Mouse (Mus musculus): ENCODE measurements around the gene Aldh3a1. TPM values are rescaled to one million over a fixed set of nuclear protein-coding genes. Genes with fewer than 3 reads are reported as not detected.

Aldh3a1 gene
- polyA plus RNA-seq, 1 experiment from 2014 or later: 0.45 TPM

GRCm38 (mm10) chr11:61212102-61212501 is 4.8 kb downstream of the Aldh3a1 start:
- no peaks in the 10 kb centered on the region for H3K36me3 ChIP-seq (ENCODE audit: control insufficient read depth, insufficient read depth, low read length)
- no peak overlapping the region for H3K27ac ChIP-seq (replicated peaks in 1 of 2; ENCODE audit: control insufficient read depth in 1 of 2, insufficient read depth in 1 of 2, low read depth in 2 of 2, low read length in 2 of 2)
- no peaks in the 10 kb centered on the region for H3K9me3 ChIP-seq (ENCODE audit: control insufficient read depth, low read length)
- H3K9ac ChIP-seq (ENCODE audit: low read length): no peak overlapping the region
- H3K4me3 ChIP-seq (ENCODE audit: control insufficient read depth in 1 of 2, insufficient read depth in 1 of 2, low read depth in 1 of 2, low read length in 2 of 2): no peak overlapping the region
- H3K4me2 ChIP-seq (ENCODE audit: low read length): no peak overlapping the region
- 34% methylated on average over 20 of the region's 20 CpGs for WGBS
- peaks cover 44% of the 10 kb centered on the region for H3K27me3 ChIP-seq (ENCODE audit: control insufficient read depth, insufficient read depth, low read length)
- ATAC-seq (ENCODE audit: insufficient number of reproducible peaks, insufficient read depth, low FRiP score, low read depth): no peak
- H3K4me1 ChIP-seq (ENCODE audit: control insufficient read depth in 2 of 2, insufficient read depth in 2 of 2, low read length in 2 of 2): peaks cover 6 to 16% of the 10 kb centered on the region in 2 experiments

GRCm38 (mm10) chr11:61215936-61216335 is 8.6 kb downstream of the Aldh3a1 start:
- no peaks in the 10 kb centered on the region for H3K4me1 ChIP-seq (ENCODE audit: control insufficient read depth in 2 of 2, insufficient read depth in 2 of 2, low read length in 2 of 2)
- no peak overlapping the region for H3K4me2 ChIP-seq (ENCODE audit: low read length)
- WGBS: 90% methylated on average over 3 of the region's 3 CpGs
- H3K9me3 ChIP-seq (ENCODE audit: control insufficient read depth, low read length): no peaks in the 10 kb centered on the region
- no peak for ATAC-seq (ENCODE audit: insufficient number of reproducible peaks, insufficient read depth, low FRiP score, low read depth)
- no peak overlapping the region for H3K4me3 ChIP-seq (ENCODE audit: control insufficient read depth in 1 of 2, insufficient read depth in 1 of 2, low read depth in 1 of 2, low read length in 2 of 2)
- no peak overlapping the region for H3K27ac ChIP-seq (replicated peaks in 1 of 2; ENCODE audit: control insufficient read depth in 1 of 2, insufficient read depth in 1 of 2, low read depth in 2 of 2, low read length in 2 of 2)
- H3K36me3 ChIP-seq (ENCODE audit: control insufficient read depth, insufficient read depth, low read length): no peaks in the 10 kb centered on the region
- peaks cover 31% of the 10 kb centered on the region for H3K27me3 ChIP-seq (ENCODE audit: control insufficient read depth, insufficient read depth, low read length)
- H3K9ac ChIP-seq (ENCODE audit: low read length): no peak overlapping the region

- no peak for ATAC-seq (ENCODE audit: insufficient number of reproducible peaks, insufficient read depth, low FRiP score, low read depth)
- no peak overlapping the region for H3K9ac ChIP-seq (ENCODE audit: low read length)
- H3K27ac ChIP-seq (replicated peaks in 1 of 2; ENCODE audit: control insufficient read depth in 1 of 2, insufficient read depth in 1 of 2, low read depth in 2 of 2, low read length in 2 of 2): no peak overlapping the region
- H3K4me2 ChIP-seq (ENCODE audit: low read length): no peak overlapping the region
- H3K4me1 ChIP-seq (ENCODE audit: control insufficient read depth in 2 of 2, insufficient read depth in 2 of 2, low read length in 2 of 2): peaks cover 0 to 9% of the 10 kb centered on the region in 2 experiments; a peak in 3 of 4 replicates
- H3K27me3 ChIP-seq (ENCODE audit: control insufficient read depth, insufficient read depth, low read length): no peaks in the 10 kb centered on the region
- no peaks in the 10 kb centered on the region for H3K9me3 ChIP-seq (ENCODE audit: control insufficient read depth, low read length)
- H3K4me3 ChIP-seq (ENCODE audit: control insufficient read depth in 1 of 2, insufficient read depth in 1 of 2, low read depth in 1 of 2, low read length in 2 of 2): no peak overlapping the region
- no peaks in the 10 kb centered on the region for H3K36me3 ChIP-seq (ENCODE audit: control insufficient read depth, insufficient read depth, low read length)
- WGBS: 51% methylated on average over 9 of the region's 9 CpGs
Measured at GRCm38 (mm10) chr11:61220156-61220881, 13.0 kb downstream of the Aldh3a1 start.

GRCm38 (mm10) chr11:61222007-61222406 is 14.7 kb downstream of the Aldh3a1 start:
- H3K36me3 ChIP-seq (ENCODE audit: control insufficient read depth, insufficient read depth, low read length): no peaks in the 10 kb centered on the region
- no peak for ATAC-seq (ENCODE audit: insufficient number of reproducible peaks, insufficient read depth, low FRiP score, low read depth)
- peaks cover 15 to 18% of the 10 kb centered on the region in 2 experiments for H3K4me1 ChIP-seq (ENCODE audit: control insufficient read depth in 2 of 2, insufficient read depth in 2 of 2, low read length in 2 of 2)
- no peak overlapping the region for H3K27ac ChIP-seq (replicated peaks in 1 of 2; ENCODE audit: control insufficient read depth in 1 of 2, insufficient read depth in 1 of 2, low read depth in 2 of 2, low read length in 2 of 2)
- H3K9me3 ChIP-seq (ENCODE audit: control insufficient read depth, low read length): no peaks in the 10 kb centered on the region
- H3K9ac ChIP-seq (ENCODE audit: low read length): no peak overlapping the region
- no peaks in the 10 kb centered on the region for H3K27me3 ChIP-seq (ENCODE audit: control insufficient read depth, insufficient read depth, low read length)
- WGBS: 81% methylated on average over 1 of the region's 1 CpGs
- H3K4me2 ChIP-seq (ENCODE audit: low read length): no peak overlapping the region
- no peak overlapping the region for H3K4me3 ChIP-seq (ENCODE audit: control insufficient read depth in 1 of 2, insufficient read depth in 1 of 2, low read depth in 1 of 2, low read length in 2 of 2)

GRCm38 (mm10) chr11:61222971-61223745 is 15.8 kb downstream of the Aldh3a1 start:
- Histone ChIP-seq H3K36me3 (ENCODE audit: control insufficient read depth, insufficient read depth, low read length) (no peaks in the 10 kb centered on the region), H3K4me1 (ENCODE audit: control insufficient read depth in 2 of 2, insufficient read depth in 2 of 2, low read length in 2 of 2) (peaks cover 20 to 21% of the 10 kb centered on the region in 2 experiments), H3K9ac (ENCODE audit: low read length) (no peak overlapping the region), H3K4me2 (ENCODE audit: low read length) (no peak overlapping the region), H3K27me3 (ENCODE audit: control insufficient read depth, insufficient read depth, low read length) (no peaks in the 10 kb centered on the region), H3K27ac (replicated peaks in 1 of 2; ENCODE audit: control insufficient read depth in 1 of 2, insufficient read depth in 1 of 2, low read depth in 2 of 2, low read length in 2 of 2) (no peak overlapping the region), H3K9me3 (ENCODE audit: control insufficient read depth, low read length) (no peaks in the 10 kb centered on the region), H3K4me3 (ENCODE audit: control insufficient read depth in 1 of 2, insufficient read depth in 1 of 2, low read depth in 1 of 2, low read length in 2 of 2) (no peak overlapping the region)
- no peak for ATAC-seq (ENCODE audit: insufficient number of reproducible peaks, insufficient read depth, low FRiP score, low read depth)
- WGBS: 80% methylated on average over 9 of the region's 9 CpGs

- no peaks in the 10 kb centered on the region for H3K36me3 ChIP-seq (ENCODE audit: control insufficient read depth, insufficient read depth, low read length)
- H3K4me2 ChIP-seq (ENCODE audit: low read length): peak overlapping the region; percentile 0; the same call in 1 of the 2 replicates
- H3K9ac ChIP-seq (ENCODE audit: low read length): no peak overlapping the region
- no peak overlapping the region for H3K4me3 ChIP-seq (ENCODE audit: control insufficient read depth in 1 of 2, insufficient read depth in 1 of 2, low read depth in 1 of 2, low read length in 2 of 2)
- 21% methylated on average over 6 of the region's 6 CpGs for WGBS
- no peaks in the 10 kb centered on the region for H3K9me3 ChIP-seq (ENCODE audit: control insufficient read depth, low read length)
- ATAC-seq (ENCODE audit: insufficient number of reproducible peaks, insufficient read depth, low FRiP score, low read depth): no peak
- H3K4me1 ChIP-seq (ENCODE audit: control insufficient read depth in 2 of 2, insufficient read depth in 2 of 2, low read length in 2 of 2): peaks cover 25 to 26% of the 10 kb centered on the region in 2 experiments
- no peaks in the 10 kb centered on the region for H3K27me3 ChIP-seq (ENCODE audit: control insufficient read depth, insufficient read depth, low read length)
- H3K27ac ChIP-seq (replicated peaks in 1 of 2; ENCODE audit: control insufficient read depth in 1 of 2, insufficient read depth in 1 of 2, low read depth in 2 of 2, low read length in 2 of 2): no peak overlapping the region
Measured at GRCm38 (mm10) chr11:61224234-61224744, 17.0 kb downstream of the Aldh3a1 start.

DNA sequence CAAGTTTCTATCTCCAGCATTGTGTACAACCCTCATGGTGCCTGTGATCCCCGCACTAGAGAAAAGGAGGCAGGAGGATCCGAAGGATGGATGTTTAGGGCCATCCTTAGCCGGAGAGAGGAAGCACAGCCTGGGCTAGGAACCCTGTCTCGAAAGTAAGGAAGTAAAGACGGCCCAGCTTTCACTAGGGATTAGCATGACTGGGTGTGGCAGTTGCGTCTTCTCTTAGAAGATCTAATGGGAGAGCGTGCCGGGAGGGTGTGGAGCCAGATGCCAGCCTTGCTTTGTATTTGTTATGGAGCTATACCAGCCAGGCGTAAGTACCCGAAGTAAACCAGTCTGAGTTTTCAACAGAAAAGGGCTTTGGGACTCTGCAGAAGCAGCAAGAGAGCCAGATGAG is 17.6 kb downstream of the Aldh3a1 start:
- no peak overlapping the region for H3K27ac ChIP-seq (replicated peaks in 1 of 2; ENCODE audit: control insufficient read depth in 1 of 2, insufficient read depth in 1 of 2, low read depth in 2 of 2, low read length in 2 of 2)
- 89% methylated on average over 10 of the region's 10 CpGs for WGBS
- peaks cover 25 to 26% of the 10 kb centered on the region in 2 experiments for H3K4me1 ChIP-seq (ENCODE audit: control insufficient read depth in 2 of 2, insufficient read depth in 2 of 2, low read length in 2 of 2)
- no peaks in the 10 kb centered on the region for H3K36me3 ChIP-seq (ENCODE audit: control insufficient read depth, insufficient read depth, low read length)
- H3K9ac ChIP-seq (ENCODE audit: low read length): no peak overlapping the region
- no peak overlapping the region for H3K4me2 ChIP-seq (ENCODE audit: low read length)
- H3K9me3 ChIP-seq (ENCODE audit: control insufficient read depth, low read length): no peaks in the 10 kb centered on the region
- H3K27me3 ChIP-seq (ENCODE audit: control insufficient read depth, insufficient read depth, low read length): no peaks in the 10 kb centered on the region
- no peak overlapping the region for H3K4me3 ChIP-seq (ENCODE audit: control insufficient read depth in 1 of 2, insufficient read depth in 1 of 2, low read depth in 1 of 2, low read length in 2 of 2)
- ATAC-seq (ENCODE audit: insufficient number of reproducible peaks, insufficient read depth, low FRiP score, low read depth): no peak
